Mouse (Mus musculus): ENCODE measurements around the gene Lin7a. TPM values are rescaled to one million over a fixed set of nuclear protein-coding genes. Genes with fewer than 3 reads are reported as not detected.
A peak's percentile ranks its signal among the peaks of the same experiment; 100 is the strongest.

Lin7a gene
- polyA plus RNA-seq, 1 experiment from 2014 or later, result 31.6 TPM

DNA sequence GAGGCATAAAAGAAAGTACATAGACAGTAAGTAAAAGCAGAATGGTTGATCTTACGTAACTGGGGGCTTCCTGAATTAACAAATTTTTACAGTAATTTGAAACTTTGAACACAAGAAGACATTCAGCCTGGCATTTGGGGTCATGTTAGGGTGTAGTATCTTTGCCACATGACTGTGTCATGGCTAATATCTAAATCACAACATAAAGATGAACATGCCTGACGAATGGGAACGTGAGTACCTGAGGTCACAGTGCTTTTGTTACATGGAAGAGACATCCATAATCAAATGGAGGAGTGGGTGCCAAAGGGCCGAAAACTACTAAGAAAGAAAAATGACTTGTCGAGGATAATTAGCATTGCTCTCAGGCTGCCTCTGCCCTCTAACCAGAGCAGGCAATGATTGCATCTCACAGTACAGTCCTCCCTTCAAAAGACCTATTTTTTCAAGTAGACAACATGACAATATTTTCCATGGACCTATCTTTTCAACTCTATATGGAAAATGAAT is 15.0 kb upstream of the Lin7a start:
- Histone ChIP-seq H3K27ac (no peak overlapping the region), H3K4me3 (replicated peaks) (no peak overlapping the region), H3K4me2 (replicated peaks) (no peak overlapping the region), H3K9me3 (no peaks in the 10 kb centered on the region), H3K36me3 (no peaks in the 10 kb centered on the region), H3K4me1 (replicated peaks) (no peaks in the 10 kb centered on the region), H3K9ac (replicated peaks) (no peak overlapping the region), H3K27me3 (no peaks in the 10 kb centered on the region)
- 83% methylated on average over 5 of the region's 5 CpGs for WGBS
- ATAC-seq, result no peak

DNA sequence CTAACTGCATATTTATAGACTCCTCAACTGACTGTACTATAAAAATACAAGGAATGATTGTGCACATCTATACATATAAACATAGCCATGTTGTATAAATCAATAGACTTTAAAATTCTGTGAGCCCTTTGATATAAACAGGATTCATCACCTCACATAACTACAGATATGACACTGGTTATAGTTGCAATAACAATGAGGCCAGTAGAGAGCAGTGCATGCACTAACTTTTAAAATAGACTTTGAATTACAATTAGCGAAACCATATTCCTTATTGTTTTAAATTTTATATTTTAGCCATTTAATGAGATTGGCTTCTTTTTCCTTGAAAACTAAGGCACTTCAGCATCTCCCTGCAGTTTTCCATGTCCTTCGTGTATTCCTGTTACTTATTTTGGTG is 11.1 kb upstream of the Lin7a start:
- Histone ChIP-seq H3K4me2 (replicated peaks) (no peak overlapping the region), H3K4me3 (replicated peaks) (no peak overlapping the region), H3K9me3 (no peaks in the 10 kb centered on the region), H3K9ac (replicated peaks) (no peak overlapping the region), H3K36me3 (no peaks in the 10 kb centered on the region), H3K27me3 (no peaks in the 10 kb centered on the region), H3K4me1 (replicated peaks) (no peaks in the 10 kb centered on the region), H3K27ac (no peak overlapping the region)
- ATAC-seq, result no peak
- WGBS, result 85% methylated on average over 2 of the region's 2 CpGs

DNA sequence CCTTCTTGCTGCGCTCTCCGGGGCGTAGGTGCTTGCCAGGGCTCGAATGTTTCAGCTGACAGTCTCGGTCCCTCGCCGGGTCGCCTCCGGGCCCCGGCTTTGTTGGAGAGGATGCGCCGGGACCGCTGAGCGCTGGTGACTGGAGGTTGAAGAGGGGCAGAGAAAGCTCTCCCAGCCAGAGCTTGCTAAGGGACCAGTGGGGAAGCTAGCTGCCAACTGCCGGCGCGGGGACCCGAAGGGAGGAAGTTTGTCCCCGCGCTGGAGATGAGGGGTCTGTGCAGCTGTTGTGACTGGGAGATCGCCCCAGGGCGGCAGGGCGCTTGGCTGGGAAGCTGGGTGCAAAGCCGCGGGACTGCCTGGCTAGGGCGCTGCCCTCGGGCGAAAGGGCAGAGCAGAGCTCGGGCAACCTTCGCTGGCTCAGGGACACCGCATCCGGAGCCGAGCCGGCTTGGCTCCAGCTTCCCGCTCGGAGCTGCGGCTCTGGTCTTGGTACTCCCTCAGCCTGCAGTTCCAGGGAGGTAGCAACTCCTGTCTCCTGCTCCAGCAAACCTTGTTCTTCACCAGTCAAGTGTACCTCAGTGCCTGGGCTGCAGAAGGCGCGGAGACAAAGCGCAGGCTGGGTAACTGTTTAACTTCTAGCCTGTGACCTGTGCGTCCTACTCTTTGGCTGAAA is 781 bp downstream of the Lin7a start:
- H3K4me2 ChIP-seq (replicated peaks), result peak overlapping the region; percentile 84
- no peaks in the 10 kb centered on the region for H3K9me3 ChIP-seq
- H3K27ac ChIP-seq, result peak overlapping the region; percentile 92
- under 1% methylated on average over 41 of the region's 41 CpGs for WGBS
- H3K4me3 ChIP-seq (replicated peaks), result peak overlapping the region; percentile 90
- H3K4me1 ChIP-seq (replicated peaks), result peaks cover 8% of the 10 kb centered on the region; the same call in 1 of the 2 replicates
- peak; percentile 78 for ATAC-seq
- peak overlapping the region; percentile 89 for H3K9ac ChIP-seq (replicated peaks)
- H3K36me3 ChIP-seq, result no peaks in the 10 kb centered on the region
- peaks cover 18% of the 10 kb centered on the region for H3K27me3 ChIP-seq

DNA sequence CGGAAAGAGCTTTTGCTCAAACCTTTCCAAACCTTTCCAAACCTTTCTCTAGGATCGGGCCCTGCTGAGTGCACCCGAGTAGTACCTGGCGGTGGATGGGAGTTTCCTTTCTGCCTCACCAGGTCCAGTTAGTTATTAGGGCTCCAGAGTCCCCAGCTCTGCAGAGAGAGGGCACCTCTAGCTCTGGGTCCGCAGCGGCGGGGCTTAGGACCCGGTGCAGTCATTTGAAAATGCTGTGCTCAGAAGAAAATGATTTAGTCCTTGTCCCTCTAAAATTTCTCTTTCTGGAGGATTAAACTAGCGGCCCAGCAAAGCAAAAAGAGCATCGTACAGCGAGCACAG is 1.3 kb downstream of the Lin7a start:
- no peaks in the 10 kb centered on the region for H3K36me3 ChIP-seq

DNA sequence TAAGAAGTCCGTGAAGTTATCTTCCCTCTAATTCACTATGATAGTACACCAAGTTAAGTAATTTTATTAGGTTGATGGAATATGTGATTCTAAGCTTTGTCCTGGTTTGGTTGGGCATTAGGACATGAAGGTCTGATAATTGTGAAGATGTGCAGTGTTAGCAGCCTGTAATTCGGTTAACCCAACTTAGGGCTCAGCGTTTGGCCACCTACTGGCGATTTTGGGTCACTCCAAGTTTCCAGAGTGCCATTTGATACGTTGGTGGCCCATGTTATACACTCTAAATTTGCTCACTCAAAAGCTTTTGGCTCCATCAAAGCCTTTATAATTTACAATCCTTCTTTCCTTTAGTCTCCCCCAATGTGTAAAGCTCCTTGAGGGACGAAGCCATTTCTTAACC is 2.4 kb downstream of the Lin7a start:
- H3K4me1 ChIP-seq (replicated peaks), result peaks cover 8% of the 10 kb centered on the region; the same call in 1 of the 2 replicates
- H3K4me3 ChIP-seq (replicated peaks), result peak overlapping the region; percentile 90

More for the DNA sequence above, 1.3 kb downstream of the Lin7a start:
- Histone ChIP-seq H3K9me3 (no peaks in the 10 kb centered on the region), H3K4me1 (replicated peaks) (peaks cover 8% of the 10 kb centered on the region; the same call in 1 of the 2 replicates), H3K4me3 (replicated peaks) (peak overlapping the region; percentile 90), H3K27ac (peak overlapping the region; percentile 92), H3K27me3 (peaks cover 18% of the 10 kb centered on the region), H3K4me2 (replicated peaks) (peak overlapping the region; percentile 84), H3K9ac (replicated peaks) (peak overlapping the region; percentile 89)
- 3% methylated on average over 11 of the region's 11 CpGs for WGBS
- ATAC-seq, result peak; percentile 62

DNA sequence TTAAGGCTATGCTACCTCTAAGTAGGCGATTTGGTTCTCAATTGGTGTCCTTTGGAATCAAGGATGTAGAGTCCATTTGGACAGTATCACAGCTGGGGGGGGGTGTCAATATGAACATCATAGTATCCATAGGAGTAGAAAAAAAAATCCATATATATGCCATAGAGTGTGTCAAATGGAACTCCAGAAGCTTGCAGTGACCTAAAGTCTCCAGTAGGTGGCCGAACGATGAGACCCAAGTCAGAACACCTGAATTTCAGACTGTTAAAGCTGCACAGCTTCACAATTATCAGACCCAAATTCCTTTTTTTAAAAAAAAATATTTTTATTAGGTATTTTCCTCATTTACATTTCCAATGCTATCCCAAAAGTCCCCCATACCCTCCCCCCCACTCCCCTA is 3.3 kb downstream of the Lin7a start:
- no peak for ATAC-seq
- Histone ChIP-seq H3K9ac (replicated peaks) (no peak overlapping the region), H3K36me3 (no peaks in the 10 kb centered on the region), H3K27me3 (peaks cover 18% of the 10 kb centered on the region), H3K27ac (no peak overlapping the region), H3K4me3 (replicated peaks) (no peak overlapping the region), H3K4me2 (replicated peaks) (no peak overlapping the region), H3K4me1 (replicated peaks) (peaks cover 8% of the 10 kb centered on the region; the same call in 1 of the 2 replicates), H3K9me3 (no peaks in the 10 kb centered on the region)
- 61% methylated on average over 3 of the region's 3 CpGs for WGBS

More for the DNA sequence above, 2.4 kb downstream of the Lin7a start:
- Histone ChIP-seq H3K36me3 (no peaks in the 10 kb centered on the region), H3K9ac (replicated peaks) (no peak overlapping the region), H3K9me3 (no peaks in the 10 kb centered on the region), H3K4me2 (replicated peaks) (peak overlapping the region; percentile 84), H3K27me3 (peaks cover 18% of the 10 kb centered on the region), H3K27ac (no peak overlapping the region)
- no peak for ATAC-seq
- 47% methylated on average over 6 of the region's 6 CpGs for WGBS

DNA sequence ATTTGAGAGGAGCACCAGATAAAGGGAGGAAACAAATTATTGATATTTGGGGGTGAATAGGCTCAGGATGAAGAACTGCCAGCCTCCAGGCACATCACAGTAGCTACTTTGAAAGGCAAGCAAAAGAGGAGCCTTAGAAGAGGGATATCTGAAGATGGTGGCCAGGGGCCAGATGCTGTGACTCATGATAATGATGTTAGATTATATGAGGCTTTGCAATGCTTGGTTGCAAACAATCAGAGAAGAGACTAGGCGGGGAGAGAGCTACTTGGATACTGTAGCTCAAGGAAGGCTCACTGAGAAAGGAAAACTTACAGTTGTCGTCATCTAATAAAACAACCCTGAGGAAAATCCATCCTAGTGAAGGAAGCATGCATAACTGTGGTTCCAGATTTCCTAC is 5.2 kb downstream of the Lin7a start:
- no peak overlapping the region for H3K27ac ChIP-seq
- no peak overlapping the region for H3K9ac ChIP-seq (replicated peaks)
- peaks cover 11% of the 10 kb centered on the region; the same call in 1 of the 2 replicates for H3K27me3 ChIP-seq
- ATAC-seq, result no peak
- no peaks in the 10 kb centered on the region for H3K36me3 ChIP-seq
- 89% methylated on average over 2 of the region's 2 CpGs for WGBS
- 0 out of 2 replicates have a peak, but pooled peaks cover 3% of the 10 kb centered on the region for H3K4me1 ChIP-seq (replicated peaks)
- no peaks in the 10 kb centered on the region for H3K9me3 ChIP-seq
- no peak overlapping the region for H3K4me3 ChIP-seq (replicated peaks)
- H3K4me2 ChIP-seq (replicated peaks), result no peak overlapping the region

DNA sequence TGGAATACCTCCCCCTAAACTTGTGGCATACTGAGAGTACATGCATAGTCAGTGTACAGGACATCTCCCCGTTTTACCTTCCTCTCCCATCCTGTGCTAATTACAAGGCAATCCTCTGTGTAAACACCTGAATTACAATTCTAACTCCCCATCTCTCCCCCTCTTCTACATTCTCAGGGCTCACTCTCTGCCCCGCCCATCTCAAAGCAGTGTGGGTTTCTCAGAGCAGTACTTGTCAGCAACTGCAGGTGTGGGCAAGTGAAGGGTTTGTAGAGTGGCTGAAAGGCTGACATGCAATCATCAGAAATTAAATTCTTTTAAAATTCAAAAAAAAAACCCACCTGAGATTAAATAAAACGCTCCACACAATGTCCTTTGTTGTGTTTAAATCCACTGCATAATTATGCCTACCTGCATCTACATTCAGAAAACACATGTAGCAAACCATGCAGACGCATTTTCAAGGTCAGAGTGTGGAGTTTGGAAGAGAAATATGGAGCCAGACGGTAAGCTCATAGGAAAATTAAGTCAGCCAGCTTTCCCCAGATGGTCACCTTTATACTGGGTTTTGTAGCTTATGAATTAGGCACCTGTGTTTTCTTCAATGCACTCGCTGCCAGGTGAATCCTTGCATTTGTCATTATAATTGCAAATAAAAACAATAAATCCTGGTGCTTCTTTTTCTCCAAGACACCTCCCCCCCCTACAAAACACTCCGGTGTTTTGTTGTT is 22.6 kb downstream of the Lin7a start:
- no peak overlapping the region for H3K27ac ChIP-seq
- H3K4me1 ChIP-seq (replicated peaks), result no peaks in the 10 kb centered on the region
- H3K4me2 ChIP-seq (replicated peaks), result no peak overlapping the region
- no peaks in the 10 kb centered on the region for H3K9me3 ChIP-seq
- H3K4me3 ChIP-seq (replicated peaks), result no peak overlapping the region
- no peak for ATAC-seq
- no peaks in the 10 kb centered on the region for H3K27me3 ChIP-seq
- 73% methylated on average over 7 of the region's 7 CpGs for WGBS
- H3K36me3 ChIP-seq, result no peaks in the 10 kb centered on the region
- no peak overlapping the region for H3K9ac ChIP-seq (replicated peaks)

DNA sequence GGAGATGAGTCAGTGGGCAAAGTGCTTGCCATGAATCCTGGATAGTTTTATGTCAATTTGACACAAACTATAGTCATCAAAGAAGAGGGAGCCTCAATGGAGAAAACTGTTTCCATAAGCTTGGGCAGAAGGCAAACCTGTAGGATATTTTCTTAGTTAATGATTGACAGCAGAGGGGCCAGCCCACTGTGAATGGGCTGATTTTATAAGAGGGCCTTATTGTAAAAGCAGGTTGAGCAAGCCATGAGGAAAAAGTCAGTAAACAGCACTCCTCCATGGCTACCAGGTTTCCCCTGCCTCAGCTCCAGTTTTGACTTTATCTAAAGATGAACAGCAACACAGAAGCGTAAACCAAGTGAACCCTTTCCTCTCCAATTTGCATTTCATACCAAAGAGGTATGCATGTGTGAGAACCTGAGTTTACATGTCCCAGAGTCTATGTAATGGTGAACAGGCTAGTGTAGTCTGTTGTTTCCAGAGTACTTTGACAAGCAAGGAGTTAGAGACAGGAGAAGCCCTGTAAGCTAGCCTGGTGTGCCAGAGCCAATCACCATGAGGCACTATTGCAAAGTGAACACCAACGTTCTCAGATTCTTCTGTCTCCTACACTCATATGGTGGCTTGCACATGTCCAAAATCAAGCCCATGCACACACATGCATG is 29.2 kb downstream of the Lin7a start:
- no peak overlapping the region for H3K4me3 ChIP-seq (replicated peaks)
- H3K4me2 ChIP-seq (replicated peaks), result no peak overlapping the region
- no peak overlapping the region for H3K9ac ChIP-seq (replicated peaks)
- H3K27me3 ChIP-seq, result no peaks in the 10 kb centered on the region
- H3K4me1 ChIP-seq (replicated peaks), result no peaks in the 10 kb centered on the region
- 85% methylated on average over 2 of the region's 2 CpGs for WGBS
- no peak overlapping the region for H3K27ac ChIP-seq
- H3K9me3 ChIP-seq, result no peaks in the 10 kb centered on the region
- no peaks in the 10 kb centered on the region for H3K36me3 ChIP-seq
- no peak for ATAC-seq

DNA sequence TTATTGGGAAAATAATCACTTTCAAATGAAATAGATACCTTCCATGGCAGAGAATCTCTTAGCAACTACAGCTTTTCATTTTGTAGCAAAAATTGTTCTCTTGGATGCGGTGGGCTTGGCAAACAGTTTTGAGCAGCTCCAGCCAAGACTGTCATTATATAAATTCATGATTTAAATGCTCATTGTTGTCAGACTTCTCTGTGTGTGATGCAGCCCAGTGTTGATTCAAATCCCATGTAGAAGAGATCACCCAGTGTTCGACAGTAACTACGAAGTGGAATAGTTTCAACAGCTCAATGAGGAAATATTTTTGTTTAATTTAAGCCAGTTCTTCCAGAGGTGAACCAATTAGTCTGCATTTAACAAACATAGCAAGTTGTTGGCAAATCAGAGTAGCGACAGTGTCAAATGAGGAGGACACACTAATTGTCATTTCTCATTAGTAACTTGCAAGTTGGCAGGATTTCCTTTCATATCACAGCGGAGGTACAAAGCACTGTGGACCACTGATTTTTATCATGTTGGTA is 39.5 kb downstream of the Lin7a start:
- ATAC-seq, result no peak

DNA sequence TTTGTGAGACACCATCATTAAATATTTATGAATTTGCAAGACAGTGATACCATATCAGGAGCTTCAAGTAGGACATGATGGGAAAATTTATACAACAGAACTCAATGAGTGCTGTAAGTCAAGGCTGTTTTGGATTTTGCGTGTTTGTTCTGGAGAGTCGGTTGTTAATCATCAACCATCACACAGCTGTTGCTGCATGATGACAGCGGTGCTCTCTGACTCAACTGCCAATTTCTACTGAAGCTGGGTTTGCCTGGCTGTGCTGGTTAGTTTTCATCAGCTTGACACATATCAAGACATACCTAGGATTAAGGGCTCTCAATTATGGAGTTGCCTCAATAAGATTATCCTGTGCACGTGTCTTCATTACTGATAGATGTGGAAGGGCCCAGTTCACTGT is 41.1 kb downstream of the Lin7a start:
- Histone ChIP-seq H3K36me3 (no peaks in the 10 kb centered on the region), H3K27me3 (no peaks in the 10 kb centered on the region), H3K27ac (no peak overlapping the region), H3K4me2 (replicated peaks) (no peak overlapping the region), H3K4me3 (replicated peaks) (no peak overlapping the region), H3K9ac (replicated peaks) (no peak overlapping the region), H3K4me1 (replicated peaks) (no peaks in the 10 kb centered on the region), H3K9me3 (no peaks in the 10 kb centered on the region)
- 92% methylated on average over 4 of the region's 4 CpGs for WGBS
- ATAC-seq, result no peak

More for the DNA sequence above, 39.5 kb downstream of the Lin7a start:
- H3K9me3 ChIP-seq, result no peaks in the 10 kb centered on the region
- H3K36me3 ChIP-seq, result no peaks in the 10 kb centered on the region
- no peaks in the 10 kb centered on the region for H3K27me3 ChIP-seq
- no peak overlapping the region for H3K9ac ChIP-seq (replicated peaks)
- H3K4me2 ChIP-seq (replicated peaks), result no peak overlapping the region
- no peak overlapping the region for H3K27ac ChIP-seq
- no peaks in the 10 kb centered on the region for H3K4me1 ChIP-seq (replicated peaks)
- H3K4me3 ChIP-seq (replicated peaks), result no peak overlapping the region
- WGBS, result 81% methylated on average over 5 of the region's 5 CpGs

DNA sequence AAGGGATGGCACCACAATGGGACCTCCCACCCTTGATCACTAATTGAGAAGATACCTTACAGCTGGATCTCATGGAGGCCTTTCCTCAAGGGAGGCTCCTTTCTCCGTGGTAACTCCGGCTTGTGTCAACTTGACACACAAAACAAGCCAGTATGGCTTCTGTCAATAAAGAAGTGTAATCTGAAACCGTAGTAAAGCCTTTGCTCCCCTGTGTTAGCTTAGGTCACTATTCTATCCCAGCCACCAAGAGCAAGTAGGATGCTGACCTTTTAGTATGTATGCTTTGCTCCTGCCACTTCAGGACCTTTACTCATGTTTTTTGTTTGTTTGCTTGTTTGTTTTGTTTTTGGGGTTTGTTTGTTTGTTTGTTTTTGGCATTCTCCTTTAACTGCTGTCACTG is 41.9 kb downstream of the Lin7a start:
- no peak for ATAC-seq
- Histone ChIP-seq H3K27ac (no peak overlapping the region), H3K9ac (replicated peaks) (no peak overlapping the region), H3K4me3 (replicated peaks) (no peak overlapping the region), H3K27me3 (no peaks in the 10 kb centered on the region), H3K4me1 (replicated peaks) (no peaks in the 10 kb centered on the region), H3K9me3 (no peaks in the 10 kb centered on the region), H3K4me2 (replicated peaks) (no peak overlapping the region), H3K36me3 (no peaks in the 10 kb centered on the region)
- 59% methylated on average over 3 of the region's 3 CpGs for WGBS
